Mouse (Mus musculus): Measurements from ENCODE around the gene Pced1b. TPM values are rescaled to one million over a fixed set of nuclear protein-coding genes. Genes with fewer than 3 reads are reported as not detected.
"Not testable (repeated sequence)": the region's sequence is repeated elsewhere in the genome, so short reads cannot be mapped to it uniquely, and the experiment has no call there.

Pced1b gene
- total RNA-seq, 2 experiments from 2014 or later, result 2.3 to 2.5 TPM

DNA sequence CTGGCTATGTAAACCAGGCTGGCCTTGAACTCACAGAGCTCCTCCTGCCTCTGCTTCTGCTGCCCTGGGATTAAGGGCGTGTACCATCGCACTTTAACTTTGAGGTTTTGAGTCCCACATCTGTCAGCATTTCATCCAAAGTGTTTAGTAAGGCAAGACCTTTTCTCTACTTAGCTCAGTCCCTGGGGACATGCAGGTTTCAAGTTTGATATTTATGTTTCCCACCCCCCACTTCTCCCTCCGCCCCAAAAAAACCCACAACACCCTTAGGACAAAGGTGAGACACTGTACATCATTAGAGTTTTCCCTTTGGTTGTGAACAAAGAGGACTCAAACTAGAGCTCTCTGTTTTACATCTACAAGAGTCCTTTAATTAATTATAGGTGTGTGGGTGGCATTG is 135.7 kb downstream of the Pced1b start:
- intact Hi-C loops (cut with DNase I), result no loop called here
- DNase-seq (ENCODE audit: low spot score), result no peak

DNA sequence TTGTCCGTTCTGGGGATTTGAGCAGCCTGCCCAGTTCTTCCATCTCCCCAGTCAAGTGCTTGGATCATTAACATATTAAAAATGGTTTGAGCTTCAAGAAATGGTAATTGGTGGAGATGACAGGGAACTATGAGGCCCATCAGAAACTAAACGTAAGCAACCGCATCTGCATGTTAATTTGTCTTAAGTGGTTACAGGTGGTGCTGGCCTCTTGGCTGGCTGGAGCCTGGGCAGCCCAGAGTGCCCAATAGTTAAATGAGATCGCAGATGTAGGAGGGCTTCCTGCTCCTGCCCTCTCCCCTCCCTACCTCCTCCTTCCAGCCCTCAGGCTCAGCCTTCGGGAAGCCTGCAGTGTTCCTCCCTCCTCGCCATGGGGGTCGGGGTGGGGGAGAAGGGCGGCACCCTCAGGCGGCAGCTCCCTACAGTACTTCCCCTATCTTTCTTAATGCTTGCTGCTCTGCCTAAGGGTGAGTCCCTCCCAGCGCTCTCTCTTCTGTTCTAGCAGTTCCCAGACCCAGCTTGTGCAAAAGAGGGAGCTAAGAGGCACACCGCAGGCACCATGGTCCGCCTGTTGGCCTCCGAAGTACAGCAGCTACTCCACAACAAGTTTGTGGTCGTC is 136.7 kb downstream of the Pced1b start:
- intact Hi-C loops (cut with DNase I), result no loop called here

DNA sequence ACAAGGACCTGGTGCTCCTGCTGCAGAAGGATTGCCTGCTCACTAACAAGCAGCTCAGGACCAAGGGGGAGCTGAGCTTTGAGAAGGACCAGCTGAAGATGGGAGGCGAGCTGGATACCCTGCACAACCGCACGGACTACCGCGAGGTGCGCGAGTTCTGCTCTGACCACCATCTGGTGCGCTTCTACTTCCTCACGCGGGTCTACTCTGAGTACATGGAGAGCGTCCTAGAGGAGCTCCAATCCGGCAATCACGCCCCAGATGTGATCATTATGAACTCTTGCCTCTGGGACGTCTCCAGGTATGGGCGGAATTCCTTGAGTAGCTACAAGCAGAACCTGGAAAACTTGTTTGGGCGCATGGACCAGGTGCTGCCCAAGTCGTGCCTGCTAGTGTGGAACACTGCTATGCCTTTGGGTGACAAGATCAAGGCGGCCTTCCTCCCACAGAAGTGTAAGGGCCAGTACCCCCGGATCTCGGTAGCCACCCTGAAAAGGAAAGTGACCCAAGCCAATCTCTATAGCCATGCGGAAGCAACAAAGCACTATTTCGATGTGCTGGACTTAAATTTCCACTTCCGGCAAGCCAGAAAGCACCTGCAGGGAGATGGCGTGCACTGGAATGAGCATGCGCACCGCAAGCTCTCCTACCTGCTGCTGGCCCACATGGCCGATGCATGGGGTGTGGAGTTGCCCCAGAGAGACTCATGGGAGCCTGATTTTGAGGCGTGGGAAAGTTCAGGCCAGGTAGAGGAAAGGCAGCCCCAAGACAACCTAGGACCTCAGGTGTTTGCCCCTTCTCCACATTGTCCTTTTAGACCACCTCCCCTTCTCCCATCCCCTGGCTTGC is 137.5 kb downstream of the Pced1b start:
- intact Hi-C loops (cut with DNase I), result no loop called here
- DNase-seq (ENCODE audit: low spot score), result no peak

More for the DNA sequence above, 136.7 kb downstream of the Pced1b start:
- no peak for DNase-seq (ENCODE audit: low spot score)

DNA sequence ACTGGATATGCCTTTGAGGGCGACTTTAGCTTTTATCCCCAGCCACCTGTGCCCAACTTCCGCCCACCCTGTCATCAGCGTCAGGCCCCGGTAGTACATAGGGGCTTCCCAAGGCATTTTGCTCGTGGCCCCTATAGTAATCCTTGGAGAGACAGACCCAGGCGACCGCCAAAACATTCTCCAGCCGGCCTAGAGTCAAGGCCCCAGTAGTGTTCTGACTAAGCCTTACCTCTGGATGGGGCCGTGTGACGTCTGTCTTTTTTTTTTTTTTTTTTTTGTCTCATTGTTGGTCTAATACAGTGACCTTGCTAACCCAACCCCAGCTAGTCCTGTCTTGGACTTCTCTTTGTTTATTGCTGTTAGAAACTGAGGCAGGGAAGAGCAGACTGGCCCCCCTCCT is 138.3 kb downstream of the Pced1b start:
- intact Hi-C loops (cut with DNase I); DNase-seq (ENCODE audit: low spot score): not testable (repeated sequence)

DNA sequence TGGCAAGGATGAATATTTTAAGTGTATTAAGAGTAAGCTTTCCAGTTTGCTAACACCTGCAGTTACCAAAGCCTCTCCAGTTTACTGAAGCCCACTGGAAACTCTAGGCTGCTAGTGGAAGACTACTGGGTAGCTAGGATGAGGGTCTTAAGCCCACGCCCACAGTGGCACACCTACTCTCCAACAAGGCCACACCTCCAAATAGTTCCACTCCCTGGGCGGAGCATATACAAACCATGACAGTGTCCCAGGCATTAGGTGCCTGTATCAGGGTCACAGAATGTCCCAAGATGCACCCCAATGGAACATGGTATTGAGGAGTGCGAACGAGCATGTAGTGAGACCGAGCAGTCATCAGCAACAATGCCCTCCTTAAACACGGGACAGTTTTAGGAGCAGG is 140.9 kb downstream of the Pced1b start:
- DNase-seq (ENCODE audit: low spot score), result no peak
- intact Hi-C loops (cut with DNase I), result no loop called here

DNA sequence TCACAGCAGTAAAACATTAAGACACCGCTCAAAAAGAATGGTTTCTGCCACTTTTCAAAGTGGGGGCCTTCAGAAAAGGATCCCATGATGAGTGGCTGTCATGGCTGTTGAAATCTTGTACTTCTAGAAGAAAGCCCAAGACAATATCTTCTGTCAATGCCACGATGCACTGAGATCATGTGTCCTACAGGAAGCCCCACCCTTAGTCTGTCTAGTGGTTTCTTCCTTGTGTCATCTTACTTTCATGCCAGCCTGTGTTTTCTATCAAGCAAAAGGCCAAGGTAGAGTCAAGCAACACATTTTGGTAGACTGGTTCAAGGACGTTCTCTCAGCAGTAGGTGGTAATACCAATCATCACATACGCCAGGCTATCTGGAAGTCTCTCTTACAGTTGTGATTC is 142.7 kb downstream of the Pced1b start:
- intact Hi-C loops (cut with DNase I), result no loop called here
- no peak for DNase-seq (ENCODE audit: low spot score)

DNA sequence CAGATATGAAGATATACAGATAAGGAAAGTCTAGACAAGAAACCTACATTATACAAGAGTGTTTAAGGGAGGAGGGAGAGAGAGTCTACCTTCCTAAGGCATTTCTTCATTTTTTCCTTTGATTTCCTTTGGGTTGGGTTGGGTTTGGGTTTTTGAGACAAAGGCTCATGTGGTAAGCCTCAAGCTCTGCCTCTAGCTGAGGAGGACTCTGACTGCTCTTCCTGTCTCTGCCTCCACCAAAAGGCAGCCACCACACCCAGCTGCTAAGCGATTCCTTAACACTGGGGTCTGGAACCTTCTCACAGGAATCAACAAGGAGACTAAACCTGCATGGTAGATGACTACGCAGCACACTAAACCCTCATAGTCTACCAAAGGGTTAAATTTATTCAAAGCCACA is 143.9 kb downstream of the Pced1b start:
- DNase-seq (ENCODE audit: low spot score), result no peak
- intact Hi-C loops (cut with DNase I), result no loop called here

DNA sequence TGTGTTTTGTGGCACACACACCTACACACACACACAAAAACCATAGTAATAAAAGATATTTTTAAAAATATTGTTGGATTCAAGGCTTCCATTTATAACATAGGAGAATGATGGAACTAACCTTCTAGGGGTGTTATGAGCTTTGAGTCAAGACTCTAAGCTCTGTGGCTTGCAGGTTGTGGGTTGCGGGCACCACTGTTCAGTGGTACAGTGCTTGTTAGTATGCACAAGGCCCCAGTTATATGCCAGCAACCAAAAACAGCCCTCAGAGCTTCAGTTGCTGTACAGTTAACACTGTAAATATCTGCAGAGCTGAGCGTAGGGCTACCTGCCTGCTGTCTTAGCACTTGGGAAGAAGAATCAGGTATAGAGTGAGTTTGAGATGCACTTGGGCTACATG is 144.5 kb downstream of the Pced1b start:
- no peak for DNase-seq (ENCODE audit: low spot score)
- intact Hi-C loops (cut with DNase I), result no loop called here

DNA sequence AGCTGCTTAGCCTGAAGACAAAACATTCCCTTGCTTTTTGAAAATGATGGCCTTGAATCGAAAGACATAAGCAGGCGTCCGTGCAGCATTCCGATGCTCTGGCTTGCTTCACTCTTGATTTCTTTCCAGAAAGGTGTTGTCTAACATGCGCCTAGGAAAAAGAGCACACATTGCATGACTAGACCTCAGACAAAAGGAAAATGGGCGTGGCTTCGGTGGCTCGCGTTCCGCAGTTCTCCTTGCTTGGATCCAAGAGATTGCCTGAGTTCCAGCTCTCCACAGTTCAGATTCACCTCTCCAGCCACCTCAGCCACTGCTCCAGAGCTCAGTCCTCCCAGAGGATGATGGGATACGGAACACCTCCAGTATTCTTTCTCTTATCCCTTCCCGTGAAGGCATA is 147.7 kb downstream of the Pced1b start:
- intact Hi-C loops (cut with DNase I), result no loop called here
- no peak for DNase-seq (ENCODE audit: low spot score)

DNA sequence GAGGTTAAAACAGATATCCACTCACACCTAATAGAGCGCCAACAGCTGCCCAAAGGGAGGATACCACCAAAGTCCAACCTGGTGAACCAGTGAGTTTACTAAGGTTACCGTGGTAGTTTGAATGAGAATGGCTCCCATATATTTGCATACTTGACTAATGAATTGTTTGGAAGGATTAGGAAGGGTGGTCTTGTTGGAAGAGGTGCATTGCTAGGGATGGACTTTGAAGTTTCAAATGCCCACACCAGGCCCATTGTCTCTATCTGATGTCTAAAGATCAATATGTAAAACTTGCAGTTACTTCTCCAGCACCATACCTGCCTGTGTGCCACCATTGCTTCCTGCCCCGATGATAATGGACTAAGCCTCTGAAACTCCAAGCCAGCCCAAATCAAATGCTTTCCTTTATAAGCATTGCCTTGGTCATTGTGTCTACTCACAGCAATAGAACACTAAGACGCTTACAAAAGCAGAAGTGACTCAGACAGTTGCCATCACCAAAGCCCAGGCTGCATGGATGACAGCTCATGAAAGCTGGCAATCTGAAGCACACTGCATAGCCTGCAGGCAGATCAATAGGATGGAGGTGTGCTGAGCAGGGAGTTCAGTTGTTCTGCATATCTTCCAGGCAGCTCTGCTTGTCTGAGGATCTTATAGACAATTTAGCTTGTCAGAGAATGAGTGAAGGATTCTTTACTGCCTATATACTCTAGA is 149.8 kb downstream of the Pced1b start:
- intact Hi-C loops (cut with DNase I), result no loop called here
- DNase-seq (ENCODE audit: low spot score), result no peak

DNA sequence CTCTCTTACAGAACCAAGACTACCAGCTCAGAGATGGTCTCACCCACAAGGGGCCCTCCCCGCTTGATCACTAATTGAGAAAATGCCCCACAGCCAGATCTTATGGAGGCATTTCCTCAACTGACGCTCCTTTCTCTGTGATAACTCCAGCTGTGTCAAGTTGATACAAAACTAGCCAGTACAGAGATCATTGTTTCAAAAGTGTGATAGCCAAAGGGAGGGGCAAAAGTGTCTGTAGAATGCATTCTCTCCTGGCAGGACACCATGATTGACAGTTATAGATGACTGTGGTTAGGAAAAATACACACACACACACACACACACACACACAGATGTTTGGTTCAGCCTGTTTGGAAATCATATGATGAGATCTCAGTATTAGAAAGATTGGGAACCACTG is 150.9 kb downstream of the Pced1b start:
- intact Hi-C loops (cut with DNase I), result no loop called here
- DNase-seq (ENCODE audit: low spot score), result no peak

DNA sequence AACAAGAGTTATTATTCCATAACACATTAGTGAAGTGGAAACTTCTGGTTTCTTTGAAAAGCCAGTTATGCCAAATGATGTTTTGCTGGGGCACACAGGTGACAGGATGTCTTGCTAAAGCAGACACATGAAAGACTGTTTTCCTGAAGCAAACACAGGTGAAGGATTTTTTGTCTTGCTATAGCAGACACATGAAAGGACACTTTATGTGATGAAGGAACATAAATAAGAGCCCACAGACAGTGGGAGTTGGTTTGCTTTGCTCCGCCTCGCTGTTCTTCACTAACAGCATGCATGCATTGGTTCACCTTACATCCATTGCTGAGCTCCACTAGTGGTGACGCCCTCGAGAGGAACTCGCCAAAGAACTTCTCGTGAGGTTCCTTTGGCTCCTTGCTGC is 154.0 kb downstream of the Pced1b start:
- intact Hi-C loops (cut with DNase I), result no loop called here

DNA sequence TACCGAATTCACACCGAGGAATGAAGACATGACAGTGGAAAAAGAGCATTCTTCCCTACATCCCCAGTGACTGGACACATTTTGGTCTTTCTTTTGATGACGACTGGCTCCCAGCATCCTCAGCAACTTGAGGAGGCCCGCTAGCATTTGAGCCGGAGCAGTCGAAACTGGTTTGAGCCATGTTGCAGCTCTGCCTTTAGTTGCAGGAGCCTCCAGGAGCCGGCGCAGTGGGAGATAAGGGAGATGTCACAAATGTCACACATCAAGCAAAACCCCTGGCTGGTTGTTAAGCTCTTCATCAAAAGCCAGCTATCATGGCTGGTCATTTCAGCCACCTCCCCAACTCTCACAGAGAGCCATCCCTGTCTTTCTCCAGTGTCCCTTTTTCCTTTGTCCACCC is 157.6 kb downstream of the Pced1b start:
- no peak for DNase-seq (ENCODE audit: low spot score)
- intact Hi-C loops (cut with DNase I), result no loop called here

More for the DNA sequence above, 154.0 kb downstream of the Pced1b start:
- DNase-seq (ENCODE audit: low spot score), result no peak

DNA sequence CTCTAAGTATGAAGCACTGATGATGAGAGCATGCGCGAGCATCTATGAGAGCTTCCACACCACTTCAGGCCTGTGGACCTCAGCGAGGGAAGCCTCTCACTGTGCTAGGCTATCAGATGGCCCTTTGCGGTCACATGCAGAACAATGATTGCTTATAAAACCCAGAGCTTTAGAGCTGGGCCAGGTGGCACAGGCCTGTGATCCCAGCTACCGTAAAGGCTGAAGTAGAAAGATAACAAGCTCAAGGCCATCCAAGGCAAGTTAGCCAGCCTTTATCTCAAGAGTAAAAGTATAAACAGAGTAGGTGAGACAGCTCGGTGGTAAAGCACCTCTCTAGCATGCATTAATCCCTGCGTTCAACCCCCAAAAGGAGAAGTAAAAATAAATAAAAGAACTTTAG is 158.1 kb downstream of the Pced1b start:
- intact Hi-C loops (cut with DNase I), result no loop called here

DNA sequence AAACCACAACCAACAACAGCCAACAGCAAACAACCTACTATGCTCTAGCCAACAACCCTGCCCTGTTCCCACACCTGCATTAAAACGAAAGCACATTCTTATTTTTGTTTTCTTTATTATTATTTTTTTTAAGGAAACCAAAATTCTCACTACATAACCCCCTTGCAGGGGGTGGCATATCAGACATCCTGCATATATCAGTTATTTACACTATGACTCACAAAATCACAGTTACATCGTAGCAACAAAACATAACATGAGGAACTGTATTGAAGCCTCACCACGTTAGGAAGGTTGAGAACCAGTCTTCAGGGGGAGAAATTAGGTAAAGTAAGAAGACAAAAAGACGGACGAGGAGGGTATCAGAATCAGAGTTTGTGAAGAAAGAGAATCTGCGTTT is 159.2 kb downstream of the Pced1b start:
- DNase-seq (ENCODE audit: low spot score), result no peak
- intact Hi-C loops (cut with DNase I), result no loop called here

More for the DNA sequence above, 158.1 kb downstream of the Pced1b start:
- DNase-seq (ENCODE audit: low spot score), result no peak

DNA sequence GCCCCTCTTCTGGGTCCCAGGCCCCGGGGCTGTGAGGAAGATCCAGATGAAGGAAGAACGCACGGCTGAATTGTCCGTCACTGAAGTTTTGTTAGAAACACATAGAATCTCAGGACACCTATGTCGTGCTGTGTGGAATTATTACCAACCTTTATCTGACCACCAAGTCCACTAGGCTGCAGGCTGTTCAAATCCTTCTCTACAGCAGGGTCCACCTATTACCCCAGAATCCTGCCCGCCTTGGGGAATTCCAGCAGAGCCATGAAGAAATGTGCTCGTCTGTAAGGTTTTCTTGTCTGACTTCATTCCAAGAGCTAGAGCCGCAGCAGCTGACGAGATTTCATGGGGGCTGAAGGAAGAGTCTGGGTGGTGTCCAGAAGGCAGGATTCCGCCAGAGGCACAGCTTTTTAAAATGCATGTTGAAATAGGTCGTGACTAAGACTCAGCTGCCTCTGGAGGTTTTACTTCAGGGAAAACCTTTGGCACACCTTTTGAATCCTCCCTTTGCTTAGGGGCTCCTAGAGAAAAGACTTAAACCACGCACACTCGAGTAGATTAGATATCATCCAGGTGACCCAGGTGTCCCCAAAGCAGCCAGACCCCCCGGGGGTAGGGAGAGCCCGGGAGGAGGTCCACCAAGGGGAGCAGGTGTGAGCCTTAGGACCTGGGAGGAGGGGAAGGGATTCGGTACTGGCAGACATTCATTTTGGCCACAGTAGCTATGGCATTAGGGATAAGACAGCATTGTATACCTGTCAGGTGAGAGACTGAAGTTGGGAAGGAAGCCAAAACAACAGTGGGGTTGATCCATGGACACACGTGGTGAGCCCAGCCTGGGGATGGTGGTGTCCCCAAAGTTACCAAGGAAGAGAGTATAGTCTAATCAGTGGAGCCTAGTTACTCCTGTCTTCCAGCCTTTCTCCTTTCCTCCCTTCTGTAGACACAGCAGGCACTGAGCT is 160.9 kb downstream of the Pced1b start:
- no peak for DNase-seq (ENCODE audit: low spot score)
- intact Hi-C loops (cut with DNase I), result no loop called here

DNA sequence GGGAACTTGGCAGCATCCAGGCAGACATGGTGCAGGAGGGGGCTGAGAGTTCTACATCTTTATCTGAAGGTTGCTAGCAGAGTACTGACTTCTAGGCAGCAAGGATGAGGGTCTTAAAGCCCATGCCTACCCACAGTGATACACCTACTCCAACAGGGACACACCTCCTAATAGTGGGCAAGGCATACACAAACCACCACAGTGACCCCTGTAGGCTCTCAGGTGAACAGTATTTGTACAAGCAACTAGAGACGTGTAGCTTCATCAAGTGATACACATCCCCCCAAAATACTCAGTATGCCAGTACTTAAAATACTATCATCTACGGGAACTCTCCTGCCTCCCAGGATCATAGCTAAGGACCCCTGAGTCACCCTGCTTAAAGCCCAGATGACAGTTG is 164.2 kb downstream of the Pced1b start:
- intact Hi-C loops (cut with DNase I), result no loop called here
- no peak for DNase-seq (ENCODE audit: low spot score)

DNA sequence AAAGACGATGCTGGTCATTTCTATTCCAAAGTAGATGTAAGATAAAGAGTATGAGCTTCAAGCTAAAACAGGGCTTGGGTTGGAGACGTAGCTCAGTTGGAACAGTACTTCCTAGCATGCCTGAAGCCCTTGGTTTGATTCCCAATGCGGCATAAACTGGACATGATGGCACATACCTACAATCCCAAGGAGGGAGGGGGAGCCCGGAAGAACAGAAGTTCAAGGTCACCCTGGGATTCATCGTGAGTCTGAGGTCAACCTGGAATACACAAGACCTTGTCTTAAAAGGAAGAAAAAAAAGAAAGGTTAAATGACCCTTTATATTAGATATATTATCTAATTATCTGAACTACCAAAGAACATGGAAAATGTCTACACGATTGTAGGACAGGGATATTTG is 164.8 kb downstream of the Pced1b start:
- DNase-seq (ENCODE audit: low spot score), result no peak
- intact Hi-C loops (cut with DNase I), result no loop called here

DNA sequence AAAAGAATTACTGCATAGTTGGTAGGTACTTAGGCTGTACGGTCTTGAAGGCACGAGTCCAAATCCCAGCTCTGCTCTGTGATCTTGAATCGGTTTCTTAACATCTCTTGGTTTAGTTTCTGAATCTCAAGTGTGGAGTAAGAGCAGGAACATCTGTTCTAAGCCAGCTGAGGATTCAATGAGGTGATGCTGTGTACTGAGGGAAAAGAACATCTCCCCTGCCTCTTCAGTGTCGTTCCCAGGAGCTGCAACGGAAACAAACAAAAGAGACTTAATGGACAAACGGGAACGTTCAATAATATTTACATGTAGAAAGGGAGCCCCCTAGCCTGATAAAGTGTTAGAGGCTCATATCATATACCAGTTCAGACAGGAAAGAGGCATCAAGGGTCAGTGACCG is 165.4 kb downstream of the Pced1b start:
- intact Hi-C loops (cut with DNase I), result no loop called here

DNA sequence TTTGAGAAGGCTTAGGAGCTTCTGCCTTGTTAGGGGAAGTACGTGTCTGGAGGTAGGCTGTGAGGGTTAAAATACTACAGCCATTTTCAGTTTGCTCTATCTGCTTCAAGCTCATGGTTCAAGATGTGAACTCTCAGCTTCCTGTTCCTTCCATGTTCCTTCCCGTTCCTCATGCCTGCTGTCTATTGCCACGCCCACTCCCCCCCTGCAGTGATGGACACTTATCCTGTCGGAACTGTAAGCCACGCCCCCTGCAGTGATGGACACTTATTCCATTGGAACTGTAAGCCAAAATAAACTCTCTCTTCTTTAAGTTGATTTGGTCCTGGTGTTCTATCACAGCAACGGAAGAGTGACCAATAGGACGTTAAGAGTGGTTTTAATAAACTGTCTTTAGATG is 166.0 kb downstream of the Pced1b start:
- DNase-seq (ENCODE audit: low spot score), result no peak
- intact Hi-C loops (cut with DNase I), result no loop called here

More for the DNA sequence above, 165.4 kb downstream of the Pced1b start:
- no peak for DNase-seq (ENCODE audit: low spot score)

All from heart, postnatal 25 days (tissue).